Mouse (Mus musculus) G1E (cell line): ENCODE measurements around the gene Nsl1.

Experiments
- CTCF ChIP-seq: IDR thresholded peaks from 2 replicates; pipeline ENCODE4 v1.5.1; 2012; ENCODE audit warnings: low read depth, low read length, inconsistent platforms, mixed read lengths
- GATA1 ChIP-seq: IDR thresholded peaks from 2 replicates; pipeline ENCODE4 v1.6.1; 2012; ENCODE audit warnings: borderline replicate concordance, low read length, inconsistent platforms, mixed read lengths
- GATA2 ChIP-seq: IDR thresholded peaks from 2 replicates; pipeline ENCODE4 v1.6.1; 2012; ENCODE audit warnings: low read depth, low read length, inconsistent platforms, borderline replicate concordance
- TAL1 ChIP-seq: conservative IDR thresholded peaks from 2 replicates; pipeline ENCODE4 v1.6.1; 2012; ENCODE audit warnings: low read depth, low read length, inconsistent platforms, mixed read lengths

- TF ChIP-seq CTCF, result no peak
- TF ChIP-seq TAL1, result no peak
- TF ChIP-seq GATA2, result no peak
- no peak for TF ChIP-seq GATA1
Measured at GRCm38 (mm10) chr1:191122744-191123143, 59.9 kb downstream of the Nsl1 start.
